Comparison of ENCODE assay signal across 8 mouse cellular contexts in the genomic region with DNA sequence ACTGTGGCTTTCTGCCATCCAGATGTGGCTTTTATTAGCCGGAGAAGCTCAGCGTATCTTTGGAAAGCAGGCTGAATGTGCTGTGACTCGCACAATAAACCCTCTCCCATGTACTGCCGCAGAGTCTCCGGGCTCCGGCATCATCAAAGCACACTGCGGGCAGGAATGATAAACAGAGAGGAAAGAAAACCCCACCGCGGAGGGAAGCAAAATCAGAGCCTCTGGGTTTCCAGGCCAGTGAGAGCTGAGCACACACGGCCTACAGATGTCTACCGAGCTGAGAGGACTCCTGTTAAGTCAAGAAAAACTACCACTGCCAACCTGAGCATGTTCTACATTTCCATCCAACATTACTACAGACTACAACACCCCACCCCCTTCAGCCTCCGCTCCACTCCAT. TPM values are rescaled to one million over a fixed set of nuclear protein-coding genes. Genes with fewer than 3 reads are reported as not detected.
DNase-seq lines count a peak whose midpoint lies in the region; ATAC-seq and TF ChIP-seq lines count a peak whose summit lies in the region.

No protein-coding gene starts in this region.

- peak overlapping the region; percentile 88 for H3K4me3 ChIP-seq in heart, embryonic 16.5 days (ENCODE audit: low read length)
- peak overlapping the region; percentile 68 for H3K4me3 ChIP-seq in liver, postnatal 0 days (ENCODE audit: low read depth, low read length)

- H3K4me2 ChIP-seq in heart, embryonic 16.5 days (ENCODE audit: low read depth, low read length), result peak overlapping the region; percentile 84
- H3K4me2 ChIP-seq in liver, postnatal 0 days (ENCODE audit: low read depth, low read length), result peak overlapping the region; percentile 83

- no peak for TF ChIP-seq CTCF in liver, postnatal 0 days (IDR thresholded peaks at IDR 0.05; ENCODE audit: low read depth)

- no peak for ATAC-seq in heart, embryonic 16.5 days (replicated peaks; ENCODE audit: extremely low read depth, insufficient read depth, low FRiP score)
- ATAC-seq in liver, postnatal 0 days, result no peak

- H3K9ac ChIP-seq in heart, embryonic 16.5 days (ENCODE audit: low read length), result peak overlapping the region; percentile 62; the same call in 1 of the 2 replicates
- H3K9ac ChIP-seq in liver, postnatal 0 days (replicated peaks), result peak overlapping the region; percentile 50

- 18% methylated on average over 12 of the region's 12 CpGs for WGBS in heart, embryonic 16.5 days
- whole genome bisulfite sequencing in liver, postnatal 0 days (ENCODE audit: insufficient replicate concordance), result 43% methylated on average over 12 of the region's 12 CpGs

- no peaks in the 10 kb centered on the region for H3K27me3 ChIP-seq in heart, embryonic 16.5 days (ENCODE audit: control insufficient read depth, insufficient read depth, low read length)
- H3K27me3 ChIP-seq in liver, postnatal 0 days (ENCODE audit: insufficient read depth, low read length), result no peaks in the 10 kb centered on the region

- H3K4me1 ChIP-seq in heart, embryonic 16.5 days (ENCODE audit: control insufficient read depth, insufficient read depth, low read length), result peaks cover 61% of the 10 kb centered on the region
- peaks cover 69% of the 10 kb centered on the region for H3K4me1 ChIP-seq in liver, postnatal 0 days (ENCODE audit: insufficient read depth)

- peak overlapping the region; percentile 65 for H3K27ac ChIP-seq in heart, embryonic 16.5 days (ENCODE audit: low read length)
- peak overlapping the region; percentile 91 for H3K27ac ChIP-seq in liver, postnatal 0 days (ENCODE audit: low read depth)

- H3K36me3 ChIP-seq in heart, embryonic 16.5 days (ENCODE audit: control insufficient read depth, insufficient read depth), result no peaks in the 10 kb centered on the region
- peaks cover 3% of the 10 kb centered on the region for H3K36me3 ChIP-seq in liver, postnatal 0 days (replicated peaks; ENCODE audit: insufficient read depth, low read length)

- TF ChIP-seq EP300 in liver, postnatal 0 days (IDR thresholded peaks at IDR 0.05; ENCODE audit: low read depth), result no peak

- DNase-seq in heart, adult 11 months, result peak; percentile 92
- DNase-seq in heart, adult 9 months (ENCODE audit: low spot score in 2 of 2), result no peak
- DNase-seq in Muller cell, postnatal 12 days (ENCODE audit: inconsistent ontology term), result peak; percentile 44
- DNase-seq in liver, postnatal 0 days, result no peak
- DNase-seq in frontal cortex, postnatal 25 days (ENCODE audit: low spot score in 2 of 2), result no peak
- no peak for DNase-seq in right cerebral cortex, postnatal 36 days (ENCODE audit: low spot score in 2 of 2)
- no peak for DNase-seq in spleen, adult 12 weeks (ENCODE audit: low spot score)

- no peaks in the 10 kb centered on the region for H3K9me3 ChIP-seq in heart, embryonic 16.5 days (replicated peaks; ENCODE audit: control insufficient read depth, low read length)
- H3K9me3 ChIP-seq in liver, postnatal 0 days (ENCODE audit: low read length), result no peaks in the 10 kb centered on the region

RNA-seq across cellular contexts. Expression of gene Snx18, which starts 5.0 kb away (rescaled TPM):
- 10.7 and 11.8 TPM in 2 replicates for polyA plus RNA-seq in heart, embryonic 16.5 days (2015; fragmentation: Nextera tagmentation; extraction: Ambion mirVana)
- 5.7 and 6.9 TPM in 2 replicates for polyA plus RNA-seq in liver, postnatal 0 days (2015; fragmentation: Nextera tagmentation; extraction: Ambion mirVana)

RNA-seq across cellular contexts. Expression of gene Hspb3, which starts 50.1 kb away (rescaled TPM):
- polyA plus RNA-seq in heart, embryonic 16.5 days (2015; fragmentation: Nextera tagmentation; extraction: Ambion mirVana), result 44.6 and 49.1 TPM in 2 replicates
- polyA plus RNA-seq in liver, postnatal 0 days (2015; fragmentation: Nextera tagmentation; extraction: Ambion mirVana), result 0.38 TPM in 1 of 2 replicates, not detected in the other

Comparison
In these comparisons a context has a peak if more than half of its experiments do, and no peak if none do; other contexts are left out.
1. DNase-seq: peak in heart, adult 11 months (single experiment) and Muller cell, postnatal 12 days (single experiment); none in heart, adult 9 months (0 of 2), liver, postnatal 0 days (single experiment), frontal cortex, postnatal 25 days (0 of 2), right cerebral cortex, postnatal 36 days (0 of 2) and spleen, adult 12 weeks (single experiment).
2. RNA of gene Hspb3, which starts 50.1 kb away (polyA plus RNA-seq): 44.6 to 49.1 TPM in heart, embryonic 16.5 days; 0.38 TPM in liver, postnatal 0 days; every median in the first group is over 10 times any median in the second.